Mouse (Mus musculus) spleen, postnatal 4 days (tissue): Measurements from ENCODE around the gene Obscn.
A peak's percentile ranks its signal among the peaks of the same experiment; 100 is the strongest.

ENCODE experiments used
- DNase-seq, 2 experiments: peaks; one replicate each; pipeline ENCODE4 v3.0.0; 2022; ENCODE audit warnings: low spot score in 2 of 2

Gene Obscn

DNA sequence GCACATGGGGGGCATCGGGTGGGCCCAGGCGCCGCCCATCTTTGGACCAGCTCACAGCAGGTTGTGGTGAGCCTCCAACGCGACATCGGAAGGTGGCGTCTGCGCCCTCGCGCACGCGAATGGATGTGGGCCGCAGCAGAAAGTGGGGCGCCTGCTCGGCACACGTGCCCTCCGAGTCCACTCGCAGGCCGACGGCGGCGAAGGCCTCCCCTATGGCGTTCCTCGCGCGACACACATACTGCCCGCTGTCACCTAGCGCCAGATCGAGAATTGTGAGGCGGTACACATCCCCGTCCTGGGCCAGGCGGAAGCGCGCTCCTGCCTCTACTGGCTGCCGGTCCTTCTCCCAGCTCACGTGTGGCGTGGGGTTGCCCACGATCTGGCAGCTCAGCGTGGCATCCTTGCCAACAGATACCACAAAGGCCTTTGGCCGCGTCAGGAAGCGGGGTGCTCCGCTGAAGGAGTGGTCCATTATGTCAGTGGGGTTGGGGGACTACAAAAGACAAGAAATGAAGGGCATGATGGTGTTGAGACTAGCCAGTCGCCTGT, at the start of gene Obscn:
Obscn (minus strand) TSS at position 499 of the 549 bp plus-strand sequence.
- no peak for DNase-seq

DNA sequence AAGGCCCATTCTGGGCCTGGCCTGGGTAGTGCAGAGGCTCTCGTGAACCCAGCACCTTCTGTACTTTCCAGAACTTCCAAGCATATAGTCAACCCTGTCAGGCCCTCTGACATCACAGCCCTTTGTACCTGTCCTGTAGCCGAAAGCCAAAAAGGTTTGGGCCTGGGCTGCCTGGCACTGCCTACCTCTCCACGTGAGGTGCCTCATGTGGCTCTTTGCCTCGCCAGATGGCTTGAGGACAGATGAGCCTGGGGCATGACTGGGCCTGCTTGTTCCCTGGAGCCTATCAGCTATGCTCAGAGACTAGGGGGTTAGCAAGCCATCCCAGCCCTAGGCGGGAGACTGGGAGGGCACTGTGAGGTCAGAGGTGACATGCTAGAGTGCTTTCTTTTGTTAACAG, 49.3 kb upstream of the Obscn start:
- no peak for DNase-seq

DNA sequence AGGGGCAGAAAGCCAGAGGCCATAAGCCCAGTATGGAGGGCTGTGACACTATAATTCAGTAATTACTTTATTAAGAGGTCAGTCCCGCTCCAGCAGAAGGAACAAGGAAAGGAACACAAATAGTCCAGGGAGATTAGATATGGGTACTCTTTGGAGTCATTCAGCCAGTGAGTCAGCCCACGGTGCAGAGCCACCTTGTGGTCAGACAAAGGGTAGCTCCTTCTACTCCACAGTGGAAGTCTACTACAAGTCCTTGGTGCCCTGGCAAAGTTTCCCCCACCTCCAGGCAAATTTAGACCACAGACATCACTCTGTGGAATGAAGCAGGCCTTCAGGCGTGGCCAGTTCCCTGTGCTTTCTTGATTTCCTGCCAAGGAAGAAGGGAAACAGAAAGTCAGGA, 47.6 kb upstream of the Obscn start:
- peak; percentile 69 to 81 for DNase-seq

DNA sequence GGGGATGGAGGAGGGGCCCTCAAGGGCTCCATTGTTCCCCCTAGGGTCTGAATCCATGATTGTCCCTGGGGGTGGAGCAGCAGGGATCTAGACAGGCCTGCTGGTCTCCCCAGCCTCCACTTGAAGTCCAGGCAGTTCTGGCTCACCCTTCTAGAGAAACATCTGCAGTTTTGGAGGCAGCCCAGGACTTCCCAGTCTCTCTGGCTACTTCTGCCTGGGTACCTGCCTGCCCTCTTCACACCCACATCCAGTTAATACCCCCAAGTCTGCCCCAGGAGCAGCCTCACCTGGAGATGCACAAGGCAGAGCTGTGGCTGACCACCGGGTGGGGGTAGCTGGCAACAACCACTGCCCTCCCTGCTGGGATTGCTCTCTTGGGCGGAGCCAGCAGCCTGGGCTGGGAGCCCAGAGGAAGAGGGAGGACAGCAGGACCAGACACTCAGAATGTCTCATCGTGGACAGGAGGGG, 46.7 kb upstream of the Obscn start, which contains the start of gene Gjc2:
Gjc2 (minus strand) TSS at position 350 of the 468 bp plus-strand sequence.
- no peak for DNase-seq

DNA sequence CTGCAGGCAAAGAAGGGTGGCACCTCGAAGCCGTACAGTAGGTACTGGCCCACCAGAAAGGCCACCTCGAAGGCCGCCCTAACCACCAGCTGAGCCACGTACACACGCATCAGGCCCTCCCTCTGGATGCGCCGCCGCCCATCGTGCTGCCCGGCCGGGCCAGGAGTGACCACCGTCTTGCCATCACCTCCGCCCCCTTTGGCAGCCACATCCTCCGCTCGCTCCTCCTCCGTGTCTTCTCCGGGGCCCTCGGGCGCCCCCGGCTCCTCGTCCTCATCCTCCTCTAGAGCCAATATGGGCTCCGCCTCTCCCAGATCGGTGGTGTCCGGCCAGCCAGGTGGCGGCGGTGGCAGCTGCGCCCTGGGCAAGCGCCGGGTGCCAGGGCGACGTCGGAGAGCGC, 40.7 kb upstream of the Obscn start:
- no peak for DNase-seq

DNA sequence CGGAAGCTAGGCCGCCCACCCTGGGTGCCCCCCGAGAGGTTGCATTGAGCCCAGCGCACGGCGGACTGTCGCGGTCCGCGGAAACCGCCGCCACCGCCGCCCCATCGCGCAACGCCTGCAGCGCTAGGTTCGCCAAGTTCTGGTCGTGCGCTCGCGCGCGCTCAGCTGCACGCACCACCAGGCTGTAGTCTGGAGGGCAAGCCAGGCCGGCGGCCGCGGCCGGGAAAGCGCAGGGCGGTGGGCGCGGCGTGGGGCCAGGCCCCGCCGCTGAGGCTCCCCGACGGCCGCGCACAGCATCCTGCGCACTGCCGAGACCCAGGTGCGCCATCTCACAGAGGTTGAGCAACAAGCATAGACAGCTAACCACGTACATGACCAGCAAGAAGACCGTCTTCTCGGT, 40.3 kb upstream of the Obscn start:
- no peak for DNase-seq

DNA sequence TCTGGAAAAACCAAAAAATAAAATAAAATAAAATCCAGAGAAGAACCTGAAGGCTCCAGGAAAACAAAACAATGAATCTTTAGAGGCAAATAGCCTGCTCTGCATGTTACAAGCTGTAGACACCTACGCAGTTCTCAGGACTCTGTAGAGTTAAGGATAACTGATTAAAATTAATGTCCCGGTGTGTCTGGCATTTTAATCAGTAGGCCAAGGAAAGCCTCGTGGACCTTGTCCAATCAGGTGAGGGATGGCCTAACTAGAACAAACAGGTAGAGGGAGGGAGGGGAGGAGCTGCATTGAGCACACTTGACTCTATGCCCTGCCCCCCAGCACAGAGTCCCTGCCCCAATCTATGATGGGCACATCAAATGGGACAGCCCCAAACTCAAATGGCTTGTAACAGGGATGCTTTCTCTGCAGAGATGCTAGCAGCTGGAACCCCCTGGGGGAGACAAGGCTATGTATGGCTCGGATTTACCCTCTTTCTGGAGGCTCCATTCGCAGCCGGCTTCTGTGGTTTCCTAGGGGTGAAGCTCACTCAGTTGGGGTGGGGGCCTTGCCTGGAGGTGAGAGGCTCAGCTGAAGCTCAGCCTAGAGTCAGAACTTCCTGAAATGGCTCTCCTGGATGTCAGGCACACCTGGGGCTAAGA, 38.1 kb upstream of the Obscn start:
- DNase-seq = no peak

DNA sequence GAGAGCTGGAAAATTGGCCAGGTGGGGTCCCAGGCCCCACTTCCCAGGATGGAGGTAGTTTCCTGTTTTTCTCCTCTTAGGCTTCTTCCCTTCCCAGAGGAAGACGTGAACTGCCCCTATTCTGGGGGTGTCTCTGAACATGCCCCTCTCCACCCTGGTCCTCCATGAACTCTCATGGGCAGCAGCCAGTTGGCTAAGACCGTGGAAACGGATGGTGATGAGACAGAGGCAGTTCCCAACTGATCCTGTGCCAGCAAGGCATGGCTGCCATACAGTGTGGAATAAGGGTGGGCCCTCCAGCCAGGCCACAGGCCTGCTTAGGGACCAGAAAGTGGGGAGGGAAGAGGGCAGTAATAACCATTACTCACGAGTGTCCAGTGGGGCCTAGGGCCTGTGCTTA, 34.3 kb upstream of the Obscn start:
- peak in 1 of 2 experiments; percentile 50 for DNase-seq

DNA sequence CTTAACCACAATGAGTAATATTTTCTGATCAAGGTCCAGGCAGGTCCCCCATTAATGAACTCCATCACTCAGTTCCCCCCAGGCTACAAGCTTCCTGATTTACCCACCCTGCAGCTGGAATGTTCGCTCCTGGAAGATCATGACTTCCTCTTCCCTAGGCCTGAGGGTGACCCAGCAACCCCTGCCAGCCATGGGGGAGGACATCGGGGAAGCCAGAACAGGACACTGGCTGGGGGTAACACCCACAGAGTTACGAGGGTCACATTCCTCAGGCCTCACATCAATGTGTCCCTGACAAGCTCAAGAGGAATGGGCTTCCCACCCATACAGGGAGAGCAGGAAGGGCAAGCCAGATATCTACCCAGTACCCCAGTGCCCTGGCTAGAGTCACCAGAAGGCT, 33.6 kb upstream of the Obscn start:
- peak in 1 of 2 experiments; percentile 57 for DNase-seq

DNA sequence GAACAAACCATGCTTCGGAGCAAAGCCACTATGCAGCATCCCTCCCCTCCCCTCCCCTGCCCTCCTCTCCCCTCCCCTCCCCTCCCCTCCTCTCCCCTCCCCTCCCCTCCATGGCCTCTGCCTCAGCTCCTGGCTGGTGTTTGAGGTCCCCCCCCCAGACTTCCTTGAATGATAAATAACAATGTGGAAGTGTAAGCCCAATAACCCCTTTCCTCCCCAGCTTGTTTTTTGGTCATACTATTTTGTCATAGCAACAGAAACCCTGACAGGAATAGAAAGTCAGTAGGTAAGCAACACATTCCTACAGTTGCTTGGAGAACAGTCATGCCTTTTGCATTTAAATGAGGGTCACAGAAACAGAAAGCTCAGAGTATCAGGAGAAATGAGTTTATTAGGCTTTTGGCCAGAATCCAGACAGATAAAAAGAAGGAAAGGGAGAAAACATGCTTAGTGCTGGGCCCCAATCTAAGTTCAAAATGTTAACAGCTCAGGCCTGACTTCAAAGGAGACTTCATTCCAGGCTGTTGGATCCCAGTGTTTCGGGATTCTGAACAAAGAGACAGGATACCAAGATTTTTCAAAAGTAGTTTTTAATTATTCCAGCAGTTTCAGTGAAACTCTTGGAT, 29.5 kb upstream of the Obscn start:
- no peak for DNase-seq

DNA sequence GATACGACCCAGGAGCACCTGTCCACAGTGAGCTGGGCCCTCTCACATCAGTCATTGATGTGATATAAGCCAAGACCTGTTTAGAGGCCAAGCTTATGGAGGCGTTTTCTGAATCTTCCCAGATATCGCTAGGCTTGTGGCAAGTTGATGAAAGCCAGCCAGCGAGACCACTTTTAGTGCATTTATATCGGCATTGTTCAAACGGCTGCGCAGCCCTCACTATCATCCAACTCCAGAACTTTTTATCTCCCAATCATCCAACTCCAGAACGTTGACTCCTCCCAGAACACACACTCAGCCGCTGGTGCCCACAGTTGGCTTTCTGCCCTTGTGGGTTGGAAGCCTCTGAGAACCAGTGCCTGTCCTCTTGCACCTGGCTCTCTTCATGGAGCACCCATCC, 28.2 kb upstream of the Obscn start:
- peak; percentile 85 to 86 for DNase-seq

DNA sequence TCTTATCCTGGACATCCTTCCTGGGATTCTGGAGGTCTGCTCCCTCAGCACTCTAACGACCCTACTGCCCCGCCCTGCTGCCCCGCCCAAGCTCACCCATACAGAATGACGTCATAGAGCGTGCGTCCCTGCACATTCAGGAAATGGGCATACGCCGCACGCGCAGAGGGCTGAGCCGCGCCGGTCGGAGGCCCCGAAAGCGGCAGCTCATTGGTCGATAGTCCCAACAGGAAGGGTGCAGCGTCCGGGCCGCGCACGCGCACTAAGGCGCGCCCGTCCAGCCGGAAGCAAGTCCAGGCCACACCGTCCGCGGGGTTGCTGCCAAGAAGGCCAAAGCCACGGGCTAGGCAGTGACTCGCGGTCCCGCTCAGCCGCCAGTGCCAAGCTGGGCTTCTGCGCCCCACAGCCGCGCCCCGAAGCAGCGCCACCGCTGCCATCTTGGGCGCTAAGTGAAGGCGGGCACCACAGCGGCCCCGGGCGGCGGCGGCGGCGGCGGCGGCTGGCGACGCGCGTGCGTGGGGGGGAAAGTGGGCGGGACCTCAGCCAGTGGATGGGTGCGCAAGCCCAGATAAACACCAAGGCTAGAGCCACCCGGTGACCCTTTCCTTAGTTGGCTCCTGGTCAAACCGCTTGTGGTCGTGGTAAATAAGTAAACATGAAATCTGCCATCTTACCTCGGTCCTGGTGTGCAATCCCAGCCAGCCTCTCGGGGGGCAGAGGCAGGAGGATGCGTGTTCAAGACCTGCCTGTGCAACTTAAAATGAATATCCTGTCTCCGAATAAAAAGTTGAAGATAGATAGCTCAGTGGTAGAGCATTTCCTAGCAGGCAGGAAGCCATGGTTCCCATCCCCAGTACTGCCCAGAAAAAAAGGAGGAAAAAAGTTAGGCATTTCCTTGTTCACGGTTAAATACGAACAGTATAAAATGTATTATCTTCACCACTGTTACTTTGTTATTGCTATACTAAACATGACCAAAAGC, 27.3 kb upstream of the Obscn start, which contains the start of gene Iba57:
Iba57 (minus strand) TSS at position 485 of the 982 bp plus-strand sequence.
- DNase-seq = peak; percentile 97

DNA sequence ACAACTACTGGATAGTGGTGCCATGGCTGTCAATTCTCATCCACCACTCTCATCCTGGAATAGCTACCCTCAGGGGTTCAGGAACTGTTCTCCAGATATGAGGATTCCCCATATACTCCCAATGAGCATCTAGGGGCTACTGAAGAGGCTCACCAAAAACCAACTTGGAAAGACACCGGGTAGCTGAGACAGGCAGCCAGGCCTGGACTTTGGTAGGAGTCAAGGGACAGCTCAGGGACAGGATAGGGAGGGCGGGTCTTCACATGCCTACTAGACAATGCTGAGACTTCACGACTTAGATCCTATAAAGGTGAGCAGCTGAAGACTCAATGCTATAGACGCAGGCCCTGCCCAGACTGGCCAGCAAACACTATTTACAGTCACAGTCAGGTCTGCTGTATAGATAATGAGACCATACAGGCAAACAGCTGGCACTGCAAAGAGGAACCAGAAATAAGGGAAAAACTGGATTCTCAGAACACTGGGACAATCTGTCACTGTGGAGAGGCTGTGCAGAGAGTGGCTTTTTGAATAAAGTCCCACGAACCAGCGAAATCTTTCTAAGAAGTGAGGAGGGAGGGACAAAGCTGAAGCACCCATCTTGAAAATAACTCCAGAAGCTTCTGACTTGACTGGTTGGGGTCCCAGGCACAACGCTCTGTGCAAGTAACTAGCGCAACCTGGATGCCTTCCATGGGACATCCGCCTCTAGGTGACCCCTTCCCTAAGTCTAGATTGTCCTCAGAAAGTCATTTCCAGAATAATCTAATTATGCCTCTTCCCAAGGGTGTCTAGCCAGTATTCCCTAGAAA, 26.4 kb upstream of the Obscn start:
- no peak for DNase-seq

DNA sequence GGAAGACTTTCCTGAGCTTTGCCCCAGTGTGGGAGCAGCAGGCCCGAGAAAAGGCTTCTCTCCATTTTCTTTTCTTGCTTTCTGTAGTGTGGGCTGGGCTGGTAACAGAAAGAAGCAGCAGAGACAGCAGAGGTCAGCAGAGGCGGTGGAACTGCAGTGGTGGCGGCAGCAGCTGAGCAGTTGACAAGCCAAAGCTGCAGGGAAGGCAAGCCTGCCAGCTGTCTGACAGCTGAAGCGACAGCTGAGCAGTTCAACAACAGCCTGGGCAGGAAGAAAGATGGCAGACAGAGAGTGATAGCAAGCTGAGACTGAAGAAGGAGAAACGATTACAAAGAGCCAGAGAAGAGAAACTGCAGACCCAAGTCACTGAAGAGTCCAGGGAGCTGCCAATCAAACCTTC, 25.2 kb upstream of the Obscn start:
- DNase-seq = no peak

DNA sequence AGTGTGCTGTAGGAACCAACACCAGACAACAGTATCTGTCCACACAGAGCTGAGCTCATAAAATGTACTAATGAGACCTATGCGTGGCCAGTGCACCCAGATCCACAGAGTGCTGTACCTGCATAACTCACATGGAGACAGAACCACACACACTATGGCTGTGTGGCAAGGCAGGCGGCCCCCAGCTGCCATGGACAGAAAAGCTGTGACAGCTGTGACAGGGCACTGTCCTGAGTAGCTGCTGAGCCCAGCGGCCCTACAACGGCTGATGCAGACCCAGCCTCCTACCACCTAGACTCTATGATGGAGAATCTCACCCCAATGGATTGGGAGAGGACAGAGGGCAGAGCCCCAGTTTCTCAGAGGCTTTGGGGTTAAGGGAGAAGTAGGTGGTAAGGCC, 23.4 kb upstream of the Obscn start:
- no peak for DNase-seq

DNA sequence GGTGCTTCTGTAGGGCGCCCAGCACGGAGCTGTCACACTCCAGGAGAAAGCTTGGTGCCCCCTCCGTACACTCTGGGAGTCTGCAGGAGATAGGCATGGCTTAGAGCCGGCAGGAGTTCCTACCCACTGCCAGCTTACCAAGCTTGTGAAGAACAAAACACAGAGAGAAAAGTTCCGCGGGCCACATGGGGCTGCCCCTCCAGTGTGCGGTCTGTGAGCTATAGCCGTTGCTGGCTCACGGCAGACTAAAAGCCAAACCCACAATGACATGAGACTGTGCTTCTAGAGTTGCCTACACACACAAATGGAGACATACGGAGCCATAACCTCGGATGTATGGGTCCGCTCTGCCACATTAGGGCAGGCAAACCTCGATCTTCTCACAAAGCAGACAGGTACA, 22.9 kb upstream of the Obscn start:
- no peak for DNase-seq

DNA sequence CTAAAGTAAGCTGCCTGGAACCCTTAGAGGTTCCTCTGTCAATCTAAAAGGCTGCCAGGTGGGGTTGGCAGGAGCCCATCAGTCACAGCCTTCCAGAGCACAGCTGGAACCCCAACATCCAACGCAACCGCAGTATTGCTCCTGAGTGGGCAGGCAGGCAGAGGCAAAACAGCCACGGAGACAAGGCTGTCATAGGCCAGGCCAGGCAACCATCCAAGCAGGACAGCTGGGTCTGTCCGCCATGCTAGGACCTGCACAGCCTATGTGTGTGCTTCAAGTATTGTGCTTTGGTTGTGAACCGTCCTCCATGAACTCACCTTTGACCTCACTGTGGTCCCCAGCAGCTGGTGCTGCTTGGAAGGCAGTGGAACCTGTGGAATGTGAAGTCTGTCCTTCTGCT, 19.7 kb upstream of the Obscn start:
- no peak for DNase-seq

DNA sequence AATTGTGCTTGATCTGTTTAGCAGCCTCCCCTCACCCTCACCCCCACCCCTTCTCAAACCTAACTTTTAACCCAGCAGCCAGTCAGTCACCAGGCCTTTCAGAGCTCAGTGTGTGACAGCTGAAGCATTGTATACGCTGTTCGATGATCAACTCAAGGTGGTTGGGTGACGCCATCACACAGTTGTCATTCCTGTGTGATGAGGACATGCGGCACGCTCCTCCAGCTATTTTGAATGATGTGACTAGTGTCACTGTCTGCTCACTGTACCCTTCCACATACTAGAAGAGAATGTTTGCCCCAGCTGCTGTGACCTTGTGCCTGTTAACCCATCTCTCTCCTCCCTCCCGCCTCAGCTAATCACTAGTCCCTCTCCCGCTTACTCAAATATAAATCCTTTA, 18.0 kb upstream of the Obscn start:
- DNase-seq = no peak

DNA sequence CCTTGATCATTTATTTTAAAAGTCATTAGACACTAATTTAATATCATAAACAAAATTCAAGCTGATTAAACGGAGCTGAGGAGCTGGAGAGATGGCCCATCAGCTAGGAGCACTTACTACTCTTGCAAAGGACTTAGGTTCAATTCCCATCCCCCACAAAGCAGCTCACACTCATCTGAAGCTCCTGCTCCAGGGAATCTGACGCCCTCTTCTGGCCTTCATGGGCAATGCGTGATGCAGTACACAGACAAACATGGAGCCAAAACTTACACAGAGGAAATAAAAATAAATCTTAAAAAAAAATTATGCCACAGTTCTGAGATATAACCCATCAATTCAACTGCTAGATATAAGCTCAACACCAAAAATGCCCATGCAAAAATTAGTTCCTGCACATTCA, 15.5 kb upstream of the Obscn start:
- no peak for DNase-seq

DNA sequence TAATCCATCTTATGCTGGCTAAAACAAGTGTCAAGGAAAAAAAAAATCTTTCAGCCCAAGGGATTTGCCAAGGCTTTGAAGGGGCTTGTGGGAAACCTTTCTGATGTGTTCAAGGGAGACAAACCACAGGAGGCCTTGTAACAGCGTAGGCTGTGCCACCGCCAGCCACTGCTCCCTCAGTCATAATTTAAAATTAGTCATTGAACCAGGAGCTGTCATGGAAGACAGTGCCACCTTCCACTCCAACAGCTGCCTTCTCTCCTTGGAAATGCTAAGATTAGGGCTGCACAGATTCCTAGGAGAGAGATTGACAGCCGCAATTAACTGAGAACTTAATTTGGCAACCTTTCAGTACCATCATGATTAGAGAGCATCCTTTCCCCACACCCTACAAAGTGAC, 13.1 kb upstream of the Obscn start:
- no peak for DNase-seq

DNA sequence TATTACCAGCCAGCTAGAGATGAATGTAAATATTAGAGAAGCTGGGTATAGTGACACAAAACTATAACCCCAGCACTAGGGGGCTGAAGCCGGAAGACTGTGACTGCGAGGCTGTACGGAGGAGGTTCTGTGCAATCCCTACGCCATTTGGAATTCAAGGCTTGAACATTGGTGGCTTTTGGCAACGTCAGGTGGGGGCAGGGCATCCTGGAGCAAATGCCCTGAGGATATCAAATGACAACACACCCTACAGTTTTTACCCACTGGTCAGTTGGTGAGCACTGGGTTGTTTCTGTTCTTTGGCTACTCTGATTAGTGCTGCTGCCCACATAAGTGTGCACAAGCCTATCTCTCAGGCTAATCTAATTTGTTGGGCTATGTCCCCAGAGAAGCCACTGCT, 6.8 kb upstream of the Obscn start:
- DNase-seq = no peak
